Mouse (Mus musculus): ENCODE measurements around the gene Cep112. TPM values are rescaled to one million over a fixed set of nuclear protein-coding genes. Genes with fewer than 3 reads are reported as not detected.

Cep112 gene
- 13.9 and 16.8 TPM in 2 replicates for total RNA-seq (2021)
- long read RNA-seq, experiment 1, partial matches to known transcripts, result 2 of 4 reads
- long read RNA-seq, experiment 1, other reads (novel, unspliced or antisense), result 0 of 4 reads
- long read RNA-seq, experiment 2, partial matches to known transcripts, result 1 of 9 reads
- long read RNA-seq, experiment 2, other reads (novel, unspliced or antisense), result 5 of 9 reads

GRCm38 (mm10) chr11:108424889-108425591, at the start of gene Cep112:
TSS of gene Cep112 (plus strand) at chr11:108425192.
- DNase-seq, result peak; percentile 99

GRCm38 (mm10) chr11:108376815-108377214, 48.2 kb upstream of the Cep112 start:
- DNase-seq, result no peak

GRCm38 (mm10) chr11:108377680-108378362, 47.2 kb upstream of the Cep112 start:
- peak; percentile 80 for DNase-seq

- DNase-seq, result no peak
Measured at GRCm38 (mm10) chr11:108378363-108378751, 46.6 kb upstream of the Cep112 start.

- no peak for DNase-seq
Measured at GRCm38 (mm10) chr11:108382664-108383063, 42.3 kb upstream of the Cep112 start.

GRCm38 (mm10) chr11:108384920-108385665, 39.9 kb upstream of the Cep112 start:
- DNase-seq, result no peak

GRCm38 (mm10) chr11:108385666-108386024, 39.3 kb upstream of the Cep112 start:
- DNase-seq, result no peak

GRCm38 (mm10) chr11:108395061-108395460, 29.9 kb upstream of the Cep112 start:
- no peak for DNase-seq

- DNase-seq, result no peak
Measured at GRCm38 (mm10) chr11:108396076-108396829, 28.7 kb upstream of the Cep112 start.

GRCm38 (mm10) chr11:108409876-108410644, 14.9 kb upstream of the Cep112 start:
- DNase-seq, result no peak

GRCm38 (mm10) chr11:108416360-108416759, 8.6 kb upstream of the Cep112 start:
- no peak for DNase-seq

- no peak for DNase-seq
Measured at GRCm38 (mm10) chr11:108418540-108418939, 6.5 kb upstream of the Cep112 start.

- DNase-seq, result no peak
Measured at GRCm38 (mm10) chr11:108419242-108419641, 5.8 kb upstream of the Cep112 start.

- no peak for DNase-seq
Measured at GRCm38 (mm10) chr11:108420751-108421150, 4.2 kb upstream of the Cep112 start.

GRCm38 (mm10) chr11:108423221-108423620, 1.8 kb upstream of the Cep112 start:
- no peak for DNase-seq

GRCm38 (mm10) chr11:108424111-108424510, 881 bp upstream of the Cep112 start:
- DNase-seq, result no peak

- peak; percentile 45 for DNase-seq
Measured at GRCm38 (mm10) chr11:108425592-108425921, 565 bp downstream of the Cep112 start.

- DNase-seq, result no peak
Measured at GRCm38 (mm10) chr11:108426086-108426485, 1.1 kb downstream of the Cep112 start.

- peak; percentile 19 for DNase-seq
Measured at GRCm38 (mm10) chr11:108427191-108427590, 2.2 kb downstream of the Cep112 start.

- no peak for DNase-seq
Measured at GRCm38 (mm10) chr11:108429076-108429475, 4.1 kb downstream of the Cep112 start.

GRCm38 (mm10) chr11:108443893-108444563, 19.0 kb downstream of the Cep112 start:
- DNase-seq, result no peak
